In genomic region chr1:67125433-67125832, GRCm38 (mm10) we compare ENCODE assay signal across 18 mouse cellular contexts. TPM values are rescaled to one million over a fixed set of nuclear protein-coding genes. Genes with fewer than 3 reads are reported as not detected.
DNase-seq lines count a peak whose midpoint lies in the region; ATAC-seq and TF ChIP-seq lines count a peak whose summit lies in the region.
"Had no signal": no experiment of that assay in that cellular context is flagged by ENCODE, and none has a peak within 500 bp of the region (broad histone marks: within the 10 kb centered on the region; RNA-seq: fewer than 3 reads in every experiment).

No protein-coding gene starts in this region.

- no peak overlapping the region for H3K4me3 ChIP-seq in intestine, embryonic 16.5 days (ENCODE audit: low read length)
- no peak overlapping the region for H3K4me3 ChIP-seq in intestine, embryonic 15.5 days (replicated peaks)
- no peak overlapping the region for H3K4me3 ChIP-seq in lung, adult 2 months (replicated peaks; ENCODE audit: extremely low read depth, low read depth, low read length)
- no peak overlapping the region for H3K4me3 ChIP-seq in intestine, postnatal 0 days (ENCODE audit: low read depth, low read length)
- H3K4me3 ChIP-seq in stomach, postnatal 0 days (ENCODE audit: low read depth, low read length): no peak overlapping the region
- H3K4me3 ChIP-seq: embryonic facial prominence, embryonic 12.5 days; forebrain, embryonic 15.5 days; heart, embryonic 13.5 days had no signal

- H3K4me1 ChIP-seq in intestine, embryonic 16.5 days (ENCODE audit: control insufficient read depth, insufficient read depth, low read length): peaks cover 2% of the 10 kb centered on the region
- H3K4me1 ChIP-seq in intestine, embryonic 15.5 days (replicated peaks): no peaks in the 10 kb centered on the region
- H3K4me1 ChIP-seq in lung, adult 2 months (ENCODE audit: control insufficient read depth, insufficient read depth, low read length): no peaks in the 10 kb centered on the region
- no peaks in the 10 kb centered on the region for H3K4me1 ChIP-seq in intestine, postnatal 0 days (replicated peaks; ENCODE audit: control insufficient read depth, insufficient read depth, low read length)
- H3K4me1 ChIP-seq in stomach, postnatal 0 days (replicated peaks; ENCODE audit: control insufficient read depth, insufficient read depth): no peaks in the 10 kb centered on the region
- H3K4me1 ChIP-seq: embryonic facial prominence, embryonic 12.5 days; forebrain, embryonic 15.5 days; heart, embryonic 13.5 days had no signal

- H3K9ac ChIP-seq in intestine, embryonic 16.5 days (ENCODE audit: low read depth, low read length): no peak overlapping the region
- no peak overlapping the region for H3K9ac ChIP-seq in intestine, embryonic 15.5 days
- H3K9ac ChIP-seq in intestine, postnatal 0 days (ENCODE audit: low read depth, low read length): no peak overlapping the region
- H3K9ac ChIP-seq in stomach, postnatal 0 days (ENCODE audit: low read length): no peak overlapping the region
- H3K9ac ChIP-seq: embryonic facial prominence, embryonic 12.5 days; forebrain, embryonic 15.5 days; heart, embryonic 13.5 days had no signal

- H3K27ac ChIP-seq in intestine, embryonic 16.5 days (ENCODE audit: low read length): no peak overlapping the region
- H3K27ac ChIP-seq in intestine, embryonic 15.5 days: no peak overlapping the region
- no peak overlapping the region for H3K27ac ChIP-seq in intestine, postnatal 0 days (ENCODE audit: low read depth, low read length)
- no peak overlapping the region for H3K27ac ChIP-seq in stomach, postnatal 0 days (replicated peaks)
- H3K27ac ChIP-seq: embryonic facial prominence, embryonic 12.5 days; forebrain, embryonic 15.5 days; heart, embryonic 13.5 days had no signal

- H3K27me3 ChIP-seq in intestine, embryonic 16.5 days (replicated peaks; ENCODE audit: control insufficient read depth, insufficient read depth, low read length): no peaks in the 10 kb centered on the region
- H3K27me3 ChIP-seq in intestine, embryonic 15.5 days (replicated peaks): no peaks in the 10 kb centered on the region
- H3K27me3 ChIP-seq in intestine, postnatal 0 days (replicated peaks; ENCODE audit: control insufficient read depth, insufficient read depth, low read length): no peaks in the 10 kb centered on the region
- no peaks in the 10 kb centered on the region for H3K27me3 ChIP-seq in stomach, postnatal 0 days (ENCODE audit: control insufficient read depth, insufficient read depth, low read length)
- H3K27me3 ChIP-seq: CH12.LX; embryonic facial prominence, embryonic 12.5 days; forebrain, embryonic 15.5 days; heart, embryonic 13.5 days had no signal

- no peak for TF ChIP-seq CTCF in lung, adult 2 months (IDR thresholded peaks at IDR 0.05; ENCODE audit: insufficient read depth, low read length)
- no peak for TF ChIP-seq CTCF in intestine, postnatal 0 days (IDR thresholded peaks at IDR 0.05; ENCODE audit: low read depth)
- TF ChIP-seq CTCF in stomach, postnatal 0 days (IDR thresholded peaks at IDR 0.05; ENCODE audit: low read depth): no peak

- whole genome bisulfite sequencing in intestine, embryonic 16.5 days: 66% methylated on average over 2 of the region's 2 CpGs
- WGBS in intestine, embryonic 15.5 days: 55% methylated on average over 2 of the region's 2 CpGs
- WGBS in lung, adult 2 months: 65% methylated on average over 2 of the region's 2 CpGs
- WGBS in intestine, postnatal 0 days: 44% methylated on average over 2 of the region's 2 CpGs
- WGBS in stomach, postnatal 0 days: 57% methylated on average over 2 of the region's 2 CpGs

- H3K9me3 ChIP-seq in intestine, embryonic 16.5 days (ENCODE audit: control insufficient read depth, low read length): no peaks in the 10 kb centered on the region
- H3K9me3 ChIP-seq in intestine, embryonic 15.5 days: no peaks in the 10 kb centered on the region
- H3K9me3 ChIP-seq in intestine, postnatal 0 days (ENCODE audit: control insufficient read depth): no peaks in the 10 kb centered on the region
- no peaks in the 10 kb centered on the region for H3K9me3 ChIP-seq in stomach, postnatal 0 days (ENCODE audit: control insufficient read depth, low read length)
- H3K9me3 ChIP-seq: embryonic facial prominence, embryonic 12.5 days; forebrain, embryonic 15.5 days; heart, embryonic 13.5 days had no signal

- peak; percentile 17 to 44 for DNase-seq in lung, adult 18-20 months
- no peak for DNase-seq in lung, adult 2 months
- peak; percentile 22 for DNase-seq in stomach, postnatal 0 days (ENCODE audit: low spot score)
- DNase-seq: cerebellum, adult 11-12 months; cerebellum, adult 9-10 months; cerebellum, postnatal 25 days; gastrocnemius, postnatal 36 days; heart, adult 11 months; heart, postnatal 36 days had no signal

- no peak for TF ChIP-seq POLR2A in lung, adult 2 months (IDR thresholded peaks at IDR 0.05; ENCODE audit: borderline replicate concordance, extremely low read depth, low read depth, low read length)

- no peak for TF ChIP-seq EP300 in stomach, postnatal 0 days (optimal IDR thresholded peaks at IDR 0.05)

- peak; percentile 18; the same call in 1 of the 2 replicates for ATAC-seq in intestine, embryonic 16.5 days
- ATAC-seq in intestine, embryonic 15.5 days: no peak
- ATAC-seq in intestine, postnatal 0 days: peak; percentile 58; the same call in 1 of the 2 replicates
- peak; percentile 81 for ATAC-seq in stomach, postnatal 0 days (ENCODE audit: low FRiP score, low TSS enrichment)
- ATAC-seq: activated CD4-positive, CD25-positive, alpha-beta regulatory T cell, adult 4 months; forebrain, embryonic 15.5 days; Patski had no signal

- H3K36me3 ChIP-seq in intestine, embryonic 16.5 days (ENCODE audit: control insufficient read depth, insufficient read depth, low read length): no peaks in the 10 kb centered on the region
- H3K36me3 ChIP-seq in intestine, embryonic 15.5 days: no peaks in the 10 kb centered on the region
- H3K36me3 ChIP-seq in intestine, postnatal 0 days (ENCODE audit: control insufficient read depth, insufficient read depth): no peaks in the 10 kb centered on the region; the same call in 1 of the 2 replicates
- H3K36me3 ChIP-seq in stomach, postnatal 0 days (ENCODE audit: control insufficient read depth, insufficient read depth, low read length): no peaks in the 10 kb centered on the region
- H3K36me3 ChIP-seq: embryonic facial prominence, embryonic 12.5 days; forebrain, embryonic 15.5 days; heart, embryonic 13.5 days had no signal

- H3K4me2 ChIP-seq in intestine, embryonic 16.5 days (ENCODE audit: low read depth, low read length): no peak overlapping the region
- no peak overlapping the region for H3K4me2 ChIP-seq in intestine, embryonic 15.5 days (replicated peaks)
- H3K4me2 ChIP-seq in intestine, postnatal 0 days (replicated peaks; ENCODE audit: low read depth): no peak overlapping the region
- no peak overlapping the region for H3K4me2 ChIP-seq in stomach, postnatal 0 days (replicated peaks; ENCODE audit: low read depth)
- H3K4me2 ChIP-seq: embryonic facial prominence, embryonic 12.5 days; forebrain, embryonic 15.5 days; heart, embryonic 13.5 days had no signal

RNA-seq across cellular contexts. Expression of gene Cps1, which starts 2.6 kb away (rescaled TPM):
- 367 and 463 TPM in 2 replicates for polyA plus RNA-seq in intestine, embryonic 16.5 days (2015; fragmentation: Nextera tagmentation; extraction: Ambion mirVana)
- 326 and 333 TPM in 2 replicates for polyA plus RNA-seq in intestine, embryonic 15.5 days (2015; fragmentation: Nextera tagmentation; extraction: Ambion mirVana)
- 0.05 and 0.27 TPM in 2 replicates for polyA plus RNA-seq in lung, adult 2 months (2012; rRNA removed)
- polyA plus RNA-seq in intestine, postnatal 0 days (2015; fragmentation: Nextera tagmentation; extraction: Ambion mirVana): 217 and 240 TPM in 2 replicates
- polyA plus RNA-seq in stomach, postnatal 0 days (2015; fragmentation: Nextera tagmentation; extraction: Ambion mirVana): 0.45 and 0.69 TPM in 2 replicates
- polyA plus RNA-seq: activated CD4-positive, CD25-positive, alpha-beta regulatory T cell, adult 4 months; Patski had no signal

Comparison
In these comparisons a context has a peak if more than half of its experiments do, and no peak if none do; other contexts are left out.
1. RNA of gene Cps1, which starts 2.6 kb away (polyA plus RNA-seq): 367 to 463 TPM in intestine, embryonic 16.5 days, 326 to 333 TPM in intestine, embryonic 15.5 days and 217 to 240 TPM in intestine, postnatal 0 days; 0.45 to 0.69 TPM in stomach, postnatal 0 days and 0.05 to 0.27 TPM in lung, adult 2 months; every median in the first group is over 100 times any median in the second.